Mouse (Mus musculus) ovary, postnatal 36 days (tissue): Measurements from ENCODE around the gene Rassf5.

Experiments
- DNase-seq: peaks from one replicate; pipeline ENCODE4 v3.0.0; 2022; ENCODE audit warnings: low spot score, mixed read lengths

Gene Rassf5

DNA sequence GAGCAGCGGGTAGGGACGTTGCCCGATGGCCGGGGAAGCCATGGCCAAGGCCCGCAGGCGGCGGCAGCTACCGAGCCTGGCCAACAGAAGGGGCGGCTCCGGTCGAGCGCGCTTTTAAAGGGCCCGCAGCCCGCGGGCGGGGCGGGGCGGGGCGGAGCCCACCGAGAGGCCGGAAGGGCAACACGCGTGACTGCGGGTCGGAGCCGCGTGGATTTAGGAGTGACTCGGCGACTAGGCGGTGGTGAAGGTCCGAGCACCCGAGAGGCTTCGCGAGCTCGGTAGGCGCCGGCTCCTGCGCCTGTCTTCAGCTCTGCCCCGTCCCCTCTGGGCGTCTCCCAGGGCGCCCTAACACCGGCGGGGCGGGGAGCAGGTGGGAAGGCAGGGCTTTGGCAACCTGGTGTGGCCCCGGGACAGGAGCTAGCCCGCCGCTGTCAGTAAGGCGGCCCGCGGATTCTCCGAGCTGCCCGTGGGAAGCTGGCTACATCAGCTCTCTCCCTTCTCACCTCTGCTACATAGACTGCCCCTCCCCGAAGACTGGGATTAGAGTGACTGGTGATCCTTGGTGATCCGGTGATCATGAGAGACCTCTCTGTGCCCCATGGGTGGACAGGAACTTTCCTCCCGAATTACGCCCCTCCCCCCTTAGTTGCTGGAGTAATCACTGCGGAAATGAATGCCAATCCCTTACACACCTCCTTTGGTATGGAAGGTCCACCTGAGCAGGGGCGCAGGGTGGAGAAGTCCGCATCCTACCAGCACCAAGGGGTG lies at the start of gene Rassf5:
Gene Rassf5 (minus strand): TSS at position 170 of the 768 bp plus-strand sequence.
- DNase-seq: peak; percentile 85

DNA sequence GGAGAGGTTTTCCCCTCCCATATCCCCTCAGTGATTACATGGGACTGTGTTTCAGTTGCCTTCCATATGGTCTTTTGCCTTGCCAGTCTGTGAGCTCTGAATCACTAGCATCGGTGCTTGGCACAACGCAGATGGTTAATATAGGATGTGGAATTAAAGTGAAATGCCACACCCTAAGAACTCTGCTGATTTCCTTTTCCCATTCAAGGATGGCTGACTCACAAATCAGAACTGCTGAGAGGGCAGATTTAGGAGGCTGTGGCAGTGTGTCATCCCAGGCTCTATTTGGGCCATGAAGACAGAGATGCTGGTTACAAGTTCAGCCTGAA lies 48.8 kb upstream of the Rassf5 start:
- DNase-seq: no peak

DNA sequence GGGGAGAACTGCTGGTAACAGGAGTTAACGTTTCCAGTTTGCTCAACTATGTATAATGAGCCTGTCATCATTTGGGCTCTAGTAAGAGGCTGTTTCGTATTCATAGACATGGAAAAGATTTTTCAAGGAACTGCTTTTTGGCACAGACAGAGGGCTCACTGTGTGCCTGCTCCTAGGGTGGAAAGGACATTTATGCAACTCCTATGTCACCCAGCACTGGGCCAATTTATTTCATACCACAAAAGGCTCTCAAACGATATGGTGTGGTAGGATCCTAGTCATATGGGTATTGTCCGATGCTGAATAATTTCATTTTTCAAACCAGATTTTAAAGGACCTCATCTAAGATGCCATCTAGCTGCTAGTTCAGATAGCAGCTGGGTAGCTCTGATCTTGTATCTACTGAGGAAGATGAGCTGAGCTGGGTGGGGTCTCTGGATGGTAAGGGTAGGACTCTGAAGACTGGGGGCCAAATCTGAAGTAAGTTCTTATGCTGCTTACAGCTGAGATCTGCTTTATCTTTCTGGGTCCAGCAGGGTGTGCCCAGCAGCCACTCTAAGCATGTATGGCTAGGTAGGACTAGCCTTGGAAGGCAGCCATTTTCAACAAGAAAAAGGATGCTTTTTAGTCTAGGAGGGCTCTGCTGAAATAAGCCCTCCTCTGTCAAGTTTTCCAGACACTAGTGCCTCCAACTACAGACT lies 48.3 kb upstream of the Rassf5 start:
- DNase-seq: no peak

DNA sequence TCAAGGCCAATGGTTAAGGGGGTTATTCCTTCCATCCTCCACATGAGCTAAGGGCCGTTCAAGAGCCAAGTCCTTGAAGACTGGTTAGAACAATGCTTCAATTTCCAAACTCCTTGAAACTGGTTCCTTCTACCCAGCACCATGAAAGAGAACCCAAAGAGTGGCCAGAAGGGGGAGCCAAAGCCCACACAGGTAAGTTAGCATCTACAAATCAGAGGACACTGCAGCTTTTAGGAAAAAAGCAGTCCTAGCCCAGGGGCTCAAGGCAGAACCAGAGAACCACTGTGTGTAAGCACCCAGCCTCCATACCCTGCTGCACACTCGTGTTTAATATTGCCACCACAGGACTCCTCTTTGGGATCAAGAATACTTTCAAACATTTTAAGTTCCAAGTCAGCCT lies 45.6 kb upstream of the Rassf5 start:
- DNase-seq: peak; percentile 54

DNA sequence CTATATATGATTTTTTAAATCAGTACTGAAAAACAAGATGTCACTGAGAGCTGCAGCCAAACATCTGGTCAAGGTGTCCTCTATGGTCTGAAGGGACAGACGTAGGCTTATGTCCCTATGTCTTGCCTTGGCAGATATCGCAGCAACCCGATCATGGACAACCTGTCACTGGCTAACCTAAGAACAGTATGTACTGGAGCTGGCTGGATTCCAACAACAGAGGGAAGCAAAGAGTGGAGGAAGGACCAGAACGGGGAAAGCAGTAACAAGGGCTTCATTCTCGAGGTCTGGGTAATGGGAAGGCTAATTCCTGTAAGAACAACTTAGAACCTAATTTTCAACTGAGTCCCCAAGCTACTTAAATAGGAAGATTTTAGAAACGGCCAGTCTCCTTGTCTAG lies 43.9 kb upstream of the Rassf5 start:
- DNase-seq: no peak

DNA sequence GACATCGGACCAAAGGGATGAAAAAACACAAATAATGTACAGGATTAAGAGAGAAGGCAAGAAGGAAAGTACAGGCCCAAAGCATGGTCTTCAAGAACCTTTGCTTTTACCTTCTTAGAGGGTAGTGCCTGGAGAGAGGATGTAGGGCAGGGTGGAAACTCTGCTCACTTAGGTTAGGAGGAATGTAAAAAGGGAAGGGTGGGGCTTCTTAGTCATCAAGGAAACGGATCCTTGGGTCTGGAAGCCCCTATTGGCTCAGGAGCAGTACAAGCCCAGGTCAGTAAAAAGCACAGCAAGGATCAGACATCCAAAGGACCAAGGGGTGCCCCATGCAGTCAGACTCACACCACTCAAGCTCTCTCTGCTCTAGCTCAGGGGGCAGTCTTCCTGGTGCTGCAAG lies 42.2 kb upstream of the Rassf5 start:
- DNase-seq: no peak

DNA sequence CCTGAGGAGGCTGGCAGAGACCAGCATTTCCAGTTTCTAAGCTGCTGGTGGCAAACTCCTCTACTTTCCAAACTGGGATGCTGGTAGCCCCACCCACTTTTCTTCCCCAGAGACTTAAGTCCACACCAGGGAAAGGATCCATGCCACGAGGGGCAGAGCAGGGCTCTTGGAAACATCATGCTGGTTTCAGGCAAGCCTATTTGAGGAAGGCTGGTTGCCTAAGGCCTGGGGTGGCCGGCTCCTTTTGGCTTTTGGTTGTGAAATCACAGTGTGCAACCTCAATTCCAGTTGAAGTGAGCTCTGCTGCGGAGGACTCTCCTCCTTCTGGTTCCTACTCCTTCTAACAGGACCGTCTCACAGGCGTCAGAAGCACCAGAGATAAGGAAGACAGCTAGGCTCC lies 41.7 kb upstream of the Rassf5 start:
- DNase-seq: no peak

DNA sequence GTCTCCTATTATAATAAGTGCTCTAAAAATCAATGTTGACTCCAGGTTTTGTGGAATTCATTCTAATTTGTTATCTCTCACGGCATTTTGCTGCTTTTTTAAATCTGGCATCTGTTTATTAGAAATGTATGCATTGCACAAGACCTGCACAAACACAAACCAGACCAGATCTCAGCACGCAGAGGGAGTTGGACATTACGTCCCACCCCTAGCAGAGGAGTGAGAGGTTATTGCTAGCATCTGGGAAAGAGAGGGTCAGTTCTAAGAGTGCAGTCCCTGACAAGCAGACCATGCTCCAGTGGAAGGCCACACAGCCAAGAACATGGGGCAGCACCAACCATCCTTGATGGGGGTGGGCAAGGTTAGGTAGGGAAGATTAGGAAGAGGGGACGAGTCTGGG lies 39.6 kb upstream of the Rassf5 start:
- DNase-seq: no peak

DNA sequence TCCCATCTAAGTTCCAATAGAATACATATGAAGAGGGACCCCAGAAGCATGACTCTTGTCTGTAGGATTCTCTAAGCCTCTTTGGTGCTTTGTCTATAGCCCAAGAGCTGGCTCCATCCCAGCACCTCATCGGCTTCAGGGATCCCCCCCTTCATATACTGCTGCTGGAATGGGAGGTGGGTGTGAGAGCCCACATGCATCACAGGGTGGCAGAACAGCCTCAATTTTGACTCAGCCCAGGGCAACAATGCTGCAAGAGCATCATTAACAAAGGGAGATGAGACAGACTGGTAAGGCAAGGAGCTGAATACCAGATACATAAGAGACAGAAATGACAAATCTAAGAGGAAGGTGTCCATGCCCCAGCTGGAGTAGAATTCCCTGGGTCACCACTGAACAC lies 39.1 kb upstream of the Rassf5 start:
- DNase-seq: no peak

DNA sequence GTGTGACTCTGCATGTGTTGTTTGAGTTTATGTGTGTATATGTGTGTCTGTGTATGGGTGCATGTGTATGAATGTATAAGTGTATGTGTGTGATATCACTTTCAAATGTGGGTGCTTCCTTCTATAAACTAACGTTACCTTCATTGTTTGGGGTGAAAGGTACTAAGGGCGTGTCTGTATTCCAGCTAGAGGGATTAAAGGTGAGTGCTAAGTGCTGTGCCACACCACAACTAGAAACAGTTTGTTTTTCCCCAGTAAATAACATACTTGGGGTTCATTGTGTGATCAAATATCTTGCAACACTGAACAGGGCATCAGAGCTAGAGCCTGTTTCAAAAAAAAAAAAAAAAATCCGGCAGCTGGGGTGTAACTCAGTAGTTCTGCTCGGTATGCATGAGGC lies 36.7 kb upstream of the Rassf5 start:
- DNase-seq: no peak

DNA sequence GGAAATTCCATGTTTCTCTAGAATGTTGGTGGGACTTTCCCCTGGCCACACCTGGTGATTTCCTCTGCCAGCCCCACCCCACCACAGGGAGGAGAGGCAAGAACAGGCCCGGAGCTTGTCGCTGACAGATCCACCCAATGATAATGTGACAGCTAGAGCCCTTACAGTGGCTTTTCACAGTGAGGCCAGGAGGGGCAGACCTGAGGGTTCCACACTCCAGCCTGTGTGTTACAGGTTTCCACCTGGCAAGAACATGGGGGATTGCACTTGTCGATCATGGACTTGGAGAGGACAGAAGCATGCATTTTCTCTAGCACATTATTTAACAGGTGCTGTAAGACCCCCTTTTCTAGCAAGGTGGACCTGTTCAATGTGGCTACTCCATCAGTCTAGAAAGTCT lies 35.2 kb upstream of the Rassf5 start:
- no peak for DNase-seq

DNA sequence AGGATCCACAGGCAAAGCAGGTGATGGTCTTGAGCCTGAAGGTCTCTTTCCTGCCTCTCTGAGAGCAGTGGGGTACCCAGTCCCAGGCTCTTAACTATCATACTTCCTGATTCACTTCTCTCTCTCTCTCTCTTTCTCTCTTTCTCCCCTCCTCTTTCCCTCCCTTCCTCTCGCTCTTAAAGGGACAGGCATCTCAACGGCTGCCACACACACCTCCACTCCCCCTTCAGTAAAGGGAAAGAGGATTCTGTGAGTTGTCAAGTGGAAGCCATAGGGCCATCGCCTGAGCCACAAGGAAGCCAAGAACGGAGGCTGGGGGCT lies 34.4 kb upstream of the Rassf5 start, which contains the start of gene Ikbke:
Gene Ikbke (minus strand): TSS at position 151 of the 321 bp plus-strand sequence.
- no peak for DNase-seq

DNA sequence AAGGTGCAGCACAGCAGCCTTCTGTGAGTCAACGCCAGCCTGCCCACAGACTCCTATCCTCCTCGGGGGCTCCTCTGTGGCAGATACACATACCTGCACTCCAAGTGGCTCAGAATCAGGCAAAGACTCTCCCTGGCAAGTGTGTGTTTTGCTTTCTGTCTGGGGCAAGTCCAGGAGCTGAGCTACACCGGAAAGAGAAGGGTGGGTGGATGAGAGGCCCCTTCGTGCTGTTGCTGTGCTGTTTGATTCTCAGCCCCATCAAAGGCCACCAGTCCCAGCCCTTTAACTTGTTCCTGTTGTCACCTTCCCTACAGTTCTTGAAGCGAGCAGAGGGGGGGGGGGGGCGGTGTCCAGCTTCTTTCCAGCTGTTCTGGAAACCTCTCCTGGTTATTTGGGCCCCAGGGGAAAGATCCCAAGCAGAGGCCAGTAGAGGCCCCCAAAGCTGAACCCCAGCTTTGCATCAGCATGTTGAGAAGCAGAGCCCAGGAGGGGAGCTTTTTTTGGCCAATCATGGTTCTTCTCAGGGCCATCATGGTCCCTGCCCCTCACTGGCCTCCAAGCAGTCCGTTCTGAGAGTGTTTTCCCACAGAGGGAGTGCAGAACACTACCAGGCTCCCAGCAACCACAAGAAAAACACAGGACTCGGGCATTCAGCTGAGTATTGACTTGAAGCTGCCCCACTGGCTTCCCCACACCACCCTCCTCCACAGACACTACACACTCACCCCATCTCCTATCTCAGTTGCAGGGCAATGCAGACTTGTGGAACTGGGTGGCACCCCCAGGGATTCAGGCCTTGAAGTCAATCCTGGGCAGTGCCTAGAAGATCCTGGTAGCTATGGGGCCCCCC lies 33.8 kb upstream of the Rassf5 start:
- DNase-seq: no peak

DNA sequence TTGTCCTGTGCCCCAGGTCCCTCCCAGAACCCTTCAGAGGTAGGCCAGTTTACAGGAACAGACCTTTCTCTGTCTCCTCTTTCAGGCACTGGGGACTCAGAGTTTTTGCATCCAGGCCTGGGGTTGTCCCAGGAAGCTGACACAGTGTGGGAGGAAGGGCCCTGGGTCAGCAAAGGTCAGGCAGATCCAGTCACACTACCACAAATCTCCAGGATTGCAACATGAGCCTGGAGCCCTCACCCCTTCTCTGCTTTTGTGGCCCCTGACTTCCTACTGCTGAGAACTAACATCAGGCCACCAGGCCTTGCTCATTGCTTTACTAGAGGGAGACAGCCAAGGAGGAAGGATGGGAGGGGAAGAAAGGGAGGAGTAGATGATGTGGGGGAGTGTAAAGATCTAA lies 31.8 kb upstream of the Rassf5 start:
- no peak for DNase-seq

DNA sequence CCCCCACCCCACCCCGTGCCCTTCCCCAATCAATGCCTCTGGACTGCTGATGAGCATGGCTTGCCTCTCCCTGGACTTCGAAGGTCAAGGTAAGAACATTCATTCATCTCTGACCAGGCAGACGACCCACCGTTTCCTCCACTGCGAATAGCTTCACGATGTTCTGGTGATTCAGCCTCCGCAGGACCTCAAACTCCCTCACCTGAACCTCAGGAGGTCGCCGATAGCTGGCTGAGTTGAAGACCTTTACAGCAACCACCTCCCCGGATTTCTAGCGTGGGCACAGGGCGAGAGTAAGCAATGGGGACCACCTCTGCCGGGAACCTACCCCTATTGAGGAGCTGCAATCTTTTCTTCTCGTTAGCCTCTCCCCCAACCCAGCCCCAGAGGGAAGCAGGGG lies 30.5 kb upstream of the Rassf5 start:
- DNase-seq: no peak

DNA sequence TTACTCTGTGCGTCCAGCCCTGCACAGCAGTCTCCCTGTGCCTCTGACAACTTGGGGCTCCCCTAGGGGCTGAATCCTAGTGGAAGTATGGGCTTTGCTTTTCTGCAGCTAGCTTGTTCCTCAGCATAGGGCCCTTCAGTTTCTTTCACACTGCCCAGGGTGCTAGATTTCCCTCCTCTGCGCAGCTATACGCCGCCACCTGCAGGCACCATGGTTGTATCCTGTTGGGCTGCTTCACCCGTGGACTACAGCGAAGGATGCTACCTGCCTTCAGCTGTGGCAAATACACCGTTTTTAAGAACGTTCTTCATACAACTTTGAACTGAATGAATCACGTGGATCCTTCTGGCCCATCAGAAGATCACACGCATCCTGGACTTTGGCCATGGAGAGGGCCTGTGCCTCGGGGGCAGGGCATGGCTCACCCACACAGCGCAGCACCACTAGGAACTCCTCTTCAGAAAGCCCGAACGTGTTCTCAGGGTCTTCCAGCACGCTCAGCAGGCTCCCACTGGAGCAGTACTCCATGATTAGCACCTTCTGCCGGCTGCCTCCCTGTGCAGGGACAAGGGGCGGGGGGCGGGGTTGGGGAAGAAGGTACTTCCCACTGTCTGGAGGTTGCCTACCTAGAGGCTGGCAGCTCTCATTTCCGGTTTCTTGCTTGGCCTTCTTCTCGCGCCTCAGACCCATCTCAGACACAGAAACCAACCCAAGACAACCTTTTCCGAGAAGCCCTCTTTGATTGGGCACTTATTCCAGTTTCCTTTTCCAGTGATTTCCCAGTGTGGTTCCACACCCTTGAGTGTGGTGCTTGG lies 29.9 kb upstream of the Rassf5 start:
- no peak for DNase-seq

DNA sequence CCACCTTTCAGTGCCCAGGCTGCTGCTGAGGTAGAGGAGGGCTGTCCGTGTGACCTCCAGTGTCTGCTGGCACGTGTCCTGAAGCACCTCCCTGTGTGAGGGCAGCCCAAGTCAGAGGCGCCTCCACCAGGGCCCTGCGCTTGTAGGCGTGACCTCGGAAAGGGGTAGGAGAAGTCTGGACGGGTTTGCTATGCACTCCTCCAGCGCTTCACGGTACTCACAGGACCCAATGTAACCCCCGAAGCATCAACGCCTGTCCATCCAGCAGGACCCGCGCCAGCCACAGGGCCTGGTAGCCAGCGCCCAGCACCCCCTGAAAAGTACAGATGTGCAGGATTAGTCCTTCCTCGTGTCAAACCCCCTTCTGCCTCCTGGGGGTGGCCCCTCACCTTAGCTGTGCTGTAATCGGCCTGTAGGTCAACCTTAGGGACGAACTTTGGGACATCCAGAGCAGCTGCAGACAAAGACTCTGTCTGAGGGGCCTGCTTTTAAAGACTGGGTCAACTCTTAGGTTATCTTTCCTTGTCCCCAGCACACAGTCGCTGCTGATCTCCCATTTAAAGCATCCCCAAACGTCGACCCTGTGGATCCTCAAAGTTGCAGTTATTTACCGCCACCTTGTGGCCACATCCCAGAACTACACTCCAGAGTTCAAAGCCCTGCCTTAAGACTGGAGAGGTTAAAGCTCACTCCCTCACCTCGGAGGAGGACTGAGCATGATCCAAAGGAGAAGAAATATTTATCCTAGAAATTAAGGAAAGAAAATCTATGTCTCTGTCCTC lies 24.9 kb upstream of the Rassf5 start:
- DNase-seq: peak; percentile 65

DNA sequence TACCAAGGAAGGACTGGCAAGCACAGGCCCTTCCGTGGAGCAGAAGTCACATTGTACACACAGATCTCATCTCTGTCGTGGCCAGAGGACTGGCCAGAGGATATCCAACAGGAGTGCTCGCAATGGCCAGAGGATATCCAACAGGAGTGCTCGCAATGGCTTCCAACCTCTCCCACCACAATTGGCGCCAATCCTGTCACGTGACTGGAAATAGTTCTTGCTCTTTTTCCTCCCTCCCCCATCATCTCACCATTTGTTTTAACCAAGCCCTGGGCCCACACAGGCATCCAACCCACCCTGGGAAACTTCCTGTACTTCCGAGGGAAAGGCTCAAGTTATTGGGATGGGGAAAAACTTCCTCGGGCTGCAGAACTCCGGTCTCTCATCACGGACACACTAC lies 23.7 kb upstream of the Rassf5 start:
- no peak for DNase-seq

DNA sequence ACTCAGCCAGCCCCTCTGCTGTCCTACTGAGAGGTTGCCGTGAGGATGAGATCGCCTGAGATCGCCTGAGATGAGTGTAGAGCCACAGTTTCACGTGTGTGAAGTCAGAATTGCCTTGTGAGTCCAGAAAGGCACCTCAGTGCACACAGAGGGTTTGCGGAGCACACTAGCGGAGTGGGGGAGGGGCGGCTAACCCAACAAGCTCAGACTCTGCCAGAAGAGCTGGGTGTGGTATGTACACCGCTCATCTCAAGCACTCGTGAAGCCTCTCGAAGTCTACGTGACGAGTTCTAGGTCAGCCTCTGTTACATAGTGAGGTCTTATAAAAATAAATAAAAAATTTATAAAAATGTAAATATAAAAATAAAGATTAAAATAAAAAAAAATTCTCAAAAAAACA lies 18.8 kb upstream of the Rassf5 start:
- no peak for DNase-seq

DNA sequence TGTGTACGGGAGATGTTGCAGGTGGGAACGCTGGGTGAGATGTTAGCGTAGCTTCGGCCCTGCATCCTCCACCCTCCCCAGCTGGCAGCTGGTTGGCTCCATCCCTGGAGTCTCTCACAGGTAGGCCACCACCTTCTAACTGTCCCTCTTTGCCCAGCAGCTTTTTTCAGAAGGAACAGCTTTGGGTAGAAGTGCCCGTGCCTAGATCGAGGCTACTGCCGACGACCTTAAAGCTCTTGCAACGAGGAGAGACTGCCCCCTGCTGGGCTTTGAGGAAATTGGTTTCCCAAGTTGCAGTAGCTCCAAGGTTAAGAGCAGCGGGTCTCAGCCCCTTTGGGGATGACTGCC lies 15.2 kb upstream of the Rassf5 start:
- DNase-seq: peak; percentile 64

DNA sequence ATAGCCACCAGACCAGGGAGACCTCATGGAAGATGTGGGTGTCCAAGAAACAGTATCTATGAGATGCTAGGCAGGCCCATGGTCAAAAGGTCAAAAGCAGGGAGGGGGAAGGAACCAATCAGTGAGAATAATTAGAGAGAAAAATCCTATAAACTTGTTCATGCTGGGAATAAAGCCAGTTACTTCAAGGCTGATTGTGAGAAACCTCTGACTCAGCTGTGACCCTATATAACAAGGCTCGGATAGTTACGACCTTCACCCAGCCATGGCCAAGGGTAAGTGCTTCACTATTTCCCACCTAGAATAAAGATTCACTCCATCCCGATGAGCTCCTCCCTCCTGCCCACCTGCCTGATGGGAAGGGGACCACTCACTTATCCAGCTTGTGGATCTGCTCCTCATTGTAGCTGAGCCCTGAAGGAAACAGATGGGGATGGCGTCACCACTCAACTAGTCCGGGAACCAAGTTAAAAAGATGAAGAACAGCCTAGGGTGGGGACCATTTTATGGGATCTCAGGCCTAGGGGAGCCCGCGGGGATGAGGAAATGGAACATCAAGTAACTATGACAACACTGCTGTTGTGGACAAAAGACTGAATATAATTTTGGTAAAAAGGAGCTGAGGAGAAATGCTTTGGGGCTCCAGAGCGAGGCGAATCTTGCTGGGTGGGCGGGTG lies 14.7 kb upstream of the Rassf5 start:
- DNase-seq: no peak
